Mouse (Mus musculus) cortical plate, adult 2 months (tissue): ENCODE measurements around the gene Cmip. TPM values are rescaled to one million over a fixed set of nuclear protein-coding genes. Genes with fewer than 3 reads are reported as not detected.

Source experiments
- H3K27ac ChIP-seq: fragments of 200-500 bp; 2 replicates; pipeline ENCODE4 v1.5.1; 2012; ENCODE audit warnings: low read length, control low read depth, inconsistent platforms; ENCODE audit not compliant: insufficient read depth
- H3K4me1 ChIP-seq: fragments of 200-500 bp; 2 replicates; pipeline ENCODE4 v1.6.1; 2011; ENCODE audit warnings: low read length; ENCODE audit not compliant: control insufficient read depth, insufficient read depth
- H3K4me3 ChIP-seq: fragments of 200-500 bp; 2 replicates; pipeline ENCODE4 v1.5.1; 2011; ENCODE audit warnings: mild to moderate bottlenecking, low read length, control low read depth; ENCODE audit not compliant: insufficient read depth
- CTCF ChIP-seq: fragments of 200-500 bp; IDR thresholded peaks from 2 replicates; pipeline ENCODE4 v1.5.1; 2011; ENCODE audit warnings: mild to moderate bottlenecking, control low read depth, low read length; ENCODE audit not compliant: insufficient read depth; ENCODE audit errors: extremely low read depth
- POLR2A ChIP-seq: fragments of 200-500 bp; IDR thresholded peaks from 2 replicates; pipeline ENCODE4 v1.6.1; 2011; ENCODE audit warnings: mild to moderate bottlenecking, low read length, control low read depth; ENCODE audit not compliant: insufficient read depth; ENCODE audit errors: extremely low read depth
- polyA plus RNA-seq: library from polyadenylated mRNA; depleted of rRNA; stranded (reverse); fragments of >200 nt; gene quantifications from 2 replicates; pipeline ENCODE4 v1.2.3, GENCODE M21; 2012

Gene Cmip
- polyA plus RNA-seq, 1 experiment, result 128 TPM

DNA sequence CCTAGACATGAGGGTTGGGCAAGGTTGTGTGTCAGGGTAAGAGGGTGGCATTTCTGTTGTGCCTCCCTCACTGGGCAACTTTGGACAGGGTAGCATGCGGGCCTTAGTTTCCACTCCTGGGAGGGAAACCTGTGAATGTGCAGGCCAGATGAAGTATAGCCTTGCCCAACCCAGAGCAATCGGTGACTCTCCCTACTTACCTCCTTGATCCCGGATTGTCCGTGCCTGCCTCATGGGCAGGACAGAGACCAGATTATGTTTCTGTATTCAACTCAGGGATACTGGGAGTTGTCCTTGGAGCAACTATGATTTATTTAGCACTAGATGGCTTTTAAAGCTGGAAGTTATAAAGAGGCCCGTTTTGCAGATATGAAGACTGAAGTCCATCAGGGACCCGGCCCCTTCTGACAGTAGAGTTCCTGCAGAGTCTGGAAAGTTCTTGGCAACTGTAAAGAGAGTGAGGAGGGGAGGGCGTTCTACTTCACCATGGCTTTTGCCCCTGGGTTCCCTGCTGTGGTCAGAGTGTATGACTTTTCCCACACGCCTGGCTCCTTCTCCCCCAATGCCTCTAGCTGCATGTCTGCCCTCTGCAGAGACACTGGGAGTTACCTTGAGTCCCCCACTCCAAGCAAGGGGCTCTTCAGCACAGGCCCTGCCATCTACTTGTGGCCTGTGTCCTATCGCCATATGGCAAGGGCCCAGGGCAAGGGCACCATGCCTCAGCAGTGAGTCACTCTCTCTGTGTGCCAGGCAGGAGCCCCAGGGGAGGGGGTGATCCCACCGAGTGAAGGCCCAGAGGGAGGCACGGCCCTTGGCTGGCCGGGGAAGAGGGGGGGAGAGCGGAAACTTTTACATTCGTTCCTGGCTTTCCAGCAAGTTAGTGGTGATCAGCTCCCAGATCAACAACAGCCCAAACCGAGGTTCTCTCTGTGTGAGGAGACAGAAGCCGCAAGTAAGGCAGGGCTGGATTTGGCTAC is 100.9 kb downstream of the Cmip start:
- TF ChIP-seq POLR2A (no peak), CTCF (no peak)
- Histone ChIP-seq H3K4me1 (peaks cover 15% of the 10 kb centered on the region), H3K27ac (no peak overlapping the region), H3K4me3 (no peak overlapping the region)

DNA sequence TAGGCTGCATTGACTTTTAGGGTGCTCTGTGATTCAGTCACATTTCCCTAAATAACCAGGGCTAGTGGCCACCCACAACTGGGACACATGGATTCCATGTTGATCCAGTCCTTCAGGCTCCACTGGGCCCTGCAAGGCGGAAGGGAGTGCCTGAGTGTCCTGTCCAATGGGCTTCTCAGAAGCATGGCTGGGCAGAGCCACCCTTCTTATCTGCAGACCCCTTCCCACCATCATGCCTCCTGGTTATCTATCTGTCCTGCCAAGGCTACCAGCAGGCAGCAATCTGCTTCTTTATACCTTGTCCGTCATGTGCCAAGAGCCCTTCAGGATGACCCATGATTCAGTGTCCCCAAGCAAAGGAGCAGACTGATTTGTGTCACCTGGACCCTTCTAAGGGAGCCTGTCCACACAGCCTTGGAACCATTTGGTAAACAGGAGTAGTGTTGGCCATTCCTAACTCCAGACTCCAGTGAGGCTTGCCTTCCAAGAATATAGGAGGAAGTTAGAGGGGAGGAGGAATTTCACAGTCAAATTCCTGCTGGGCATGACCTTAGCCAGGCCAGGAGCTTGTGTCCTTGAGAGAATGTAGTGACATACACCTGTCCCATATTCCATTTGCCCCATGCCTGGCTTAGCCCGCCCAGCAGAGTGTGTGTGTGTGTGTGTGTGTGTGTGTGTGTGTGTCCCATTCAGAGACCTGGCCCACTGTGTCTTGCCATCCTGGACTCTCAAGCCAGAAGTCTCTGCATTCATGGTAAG is 103.5 kb downstream of the Cmip start:
- H3K27ac ChIP-seq, result no peak overlapping the region
- H3K4me3 ChIP-seq, result no peak overlapping the region
- TF ChIP-seq POLR2A (no peak), CTCF (no peak)
- H3K4me1 ChIP-seq, result peaks cover 14% of the 10 kb centered on the region

DNA sequence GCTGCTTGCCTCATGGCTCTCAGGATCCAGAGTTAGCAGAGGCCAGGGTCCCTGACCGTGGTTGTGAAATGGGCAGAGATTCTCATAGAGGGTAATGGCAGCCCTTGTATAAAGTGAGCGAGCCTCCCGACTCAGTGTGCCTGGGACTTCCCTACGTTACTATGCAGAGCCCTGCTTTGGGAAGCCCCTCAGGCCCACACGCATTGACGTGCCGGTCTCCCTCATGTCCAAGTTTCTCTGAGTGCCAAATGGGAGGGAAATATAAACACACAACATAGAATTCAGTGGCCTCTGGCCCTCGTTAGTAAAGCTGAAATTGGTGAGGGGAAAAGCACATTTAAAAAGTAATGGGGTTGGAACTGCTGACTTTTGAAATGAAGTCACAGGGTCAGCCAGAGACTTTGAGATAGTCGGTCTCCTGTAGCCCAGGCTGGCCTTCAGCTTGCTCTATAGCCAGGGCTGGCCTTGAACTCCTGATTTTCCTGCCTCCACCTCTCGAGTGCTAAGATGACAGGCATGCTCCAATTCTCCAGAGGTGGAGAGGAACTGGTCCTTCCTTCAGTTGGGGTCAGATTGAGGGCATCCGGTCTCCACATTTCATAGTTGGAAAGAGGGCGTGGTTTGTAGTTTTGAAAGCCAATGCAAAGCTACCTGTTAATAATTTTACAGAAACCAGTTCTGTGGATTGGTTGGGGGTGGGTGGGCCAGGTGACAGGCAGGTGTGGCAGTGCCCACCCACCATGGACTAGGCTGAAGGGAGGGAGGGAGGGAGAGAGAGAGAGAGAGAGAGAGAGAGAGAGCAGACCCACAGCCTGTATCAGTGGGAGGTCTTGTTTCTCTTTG is 105.0 kb downstream of the Cmip start:
- Histone ChIP-seq H3K4me1 (peaks cover 7% of the 10 kb centered on the region), H3K27ac (no peak overlapping the region), H3K4me3 (no peak overlapping the region)
- TF ChIP-seq POLR2A (no peak), CTCF (no peak)

DNA sequence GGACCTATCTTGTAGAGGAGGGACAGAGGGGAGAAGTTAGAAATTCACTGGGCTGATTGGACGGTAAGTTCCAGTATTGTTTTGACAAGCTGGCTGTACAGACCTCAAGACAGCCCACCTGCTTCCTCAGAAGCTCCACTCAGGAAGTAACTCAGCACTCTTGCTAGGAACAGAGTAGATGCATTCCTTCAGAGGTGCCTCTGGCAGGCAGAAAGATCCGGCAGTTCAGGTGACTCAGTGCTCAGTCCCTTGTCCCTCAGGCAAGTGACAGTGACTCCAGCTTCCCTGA is 105.5 kb downstream of the Cmip start:
- no peak overlapping the region for H3K27ac ChIP-seq
- TF ChIP-seq POLR2A (no peak), CTCF (no peak)
- H3K4me3 ChIP-seq, result no peak overlapping the region
- peaks cover 7% of the 10 kb centered on the region for H3K4me1 ChIP-seq

GRCm38 (mm10) chr8:117363291-117363690 is 106.4 kb downstream of the Cmip start:
- H3K4me3 ChIP-seq, result no peak overlapping the region
- no peak overlapping the region for H3K27ac ChIP-seq
- peaks cover 7% of the 10 kb centered on the region for H3K4me1 ChIP-seq
- TF ChIP-seq POLR2A (no peak), CTCF (no peak)

DNA sequence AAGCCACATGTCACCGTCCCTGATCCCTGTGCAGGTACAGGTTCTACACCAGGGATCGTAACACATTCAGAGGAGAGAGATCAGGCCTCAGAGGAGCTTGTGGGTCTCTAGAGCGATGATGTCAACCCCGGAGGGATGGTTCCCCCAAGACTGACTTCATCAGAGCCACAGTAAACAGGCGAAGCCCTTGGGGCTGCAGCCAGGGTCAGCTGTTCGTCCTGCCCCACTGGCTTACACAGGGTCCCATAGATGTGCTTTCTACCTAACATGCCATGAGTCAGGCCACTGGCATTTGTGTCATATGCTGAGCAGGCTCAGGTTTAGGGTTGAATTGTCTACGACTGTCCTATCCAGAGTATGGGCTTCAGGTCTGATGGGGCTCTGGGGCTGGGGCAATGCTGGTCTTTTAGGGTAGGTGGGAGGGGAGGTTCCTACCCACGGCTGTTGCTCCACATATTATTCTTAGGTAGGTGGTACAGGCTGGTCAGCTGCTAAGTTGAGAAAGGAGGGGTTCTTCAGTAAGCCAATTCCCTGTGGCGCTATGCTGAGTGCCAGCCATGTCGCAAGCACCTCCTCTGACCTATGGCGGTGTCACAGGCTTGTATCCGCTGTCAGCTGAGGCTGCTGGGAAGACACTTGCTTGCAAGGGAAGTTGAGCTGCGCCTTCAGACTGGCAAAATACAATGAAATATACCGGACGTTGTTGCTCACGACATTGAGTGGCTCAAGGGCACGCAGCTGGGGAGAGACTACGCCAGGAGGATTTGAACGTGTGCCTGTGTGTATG is 107.7 kb downstream of the Cmip start:
- Histone ChIP-seq H3K4me3 (no peak overlapping the region), H3K4me1 (peaks cover 9% of the 10 kb centered on the region), H3K27ac (no peak overlapping the region)
- TF ChIP-seq POLR2A, result no peak
- no peak for TF ChIP-seq CTCF

DNA sequence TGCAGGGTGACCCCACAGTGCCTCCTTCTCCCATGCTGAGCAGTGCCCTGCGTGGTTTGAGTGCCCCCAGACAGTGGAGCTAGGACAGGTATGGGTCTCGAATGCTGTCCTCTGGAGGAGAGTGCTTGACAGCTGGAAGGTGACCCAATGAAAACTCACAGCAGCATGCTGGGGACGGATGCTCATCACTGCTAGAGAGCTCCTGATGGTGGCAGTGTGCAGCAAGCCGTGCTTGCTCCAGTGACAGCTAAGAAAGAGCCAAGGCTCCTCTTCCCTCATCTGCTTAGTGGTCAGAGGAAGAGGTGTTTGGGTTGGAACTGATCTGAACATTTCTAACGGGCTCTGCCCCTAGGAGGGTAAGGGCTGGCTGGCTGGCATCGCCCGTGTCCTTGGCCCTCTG is 109.6 kb downstream of the Cmip start:
- Histone ChIP-seq H3K27ac (no peak overlapping the region), H3K4me1 (peaks cover 13% of the 10 kb centered on the region), H3K4me3 (no peak overlapping the region)
- TF ChIP-seq POLR2A (no peak), CTCF (peak; percentile 76)

DNA sequence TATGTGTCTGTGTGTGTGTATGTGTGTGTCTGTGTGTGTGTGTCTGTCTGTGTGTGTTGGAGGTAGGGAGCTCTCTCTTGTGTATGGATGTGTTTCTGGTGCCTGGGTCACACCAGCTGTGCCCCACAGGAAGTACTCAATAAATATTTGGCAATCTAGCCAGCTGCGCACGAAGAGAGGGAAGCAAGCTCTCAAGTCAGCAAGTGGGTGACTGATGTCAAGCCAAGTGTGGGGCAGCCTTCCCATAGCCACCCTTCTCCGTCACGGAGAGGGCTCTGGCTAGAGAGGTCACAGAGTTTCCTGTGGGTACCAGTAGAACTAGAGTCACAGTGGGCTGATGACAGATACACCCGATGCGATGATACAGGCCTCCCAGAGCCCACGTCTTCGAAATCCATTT is 110.6 kb downstream of the Cmip start:
- Histone ChIP-seq H3K4me3 (no peak overlapping the region), H3K4me1 (peaks cover 17% of the 10 kb centered on the region), H3K27ac (no peak overlapping the region)
- TF ChIP-seq POLR2A, result no peak
- TF ChIP-seq CTCF, result no peak
